Mouse (Mus musculus): Measurements from ENCODE around the gene Otof. TPM values are rescaled to one million over a fixed set of nuclear protein-coding genes. Genes with fewer than 3 reads are reported as not detected.
A peak's percentile ranks its signal among the peaks of the same experiment; 100 is the strongest.

Gene Otof
- not detected for polyA plus RNA-seq (2021)

DNA sequence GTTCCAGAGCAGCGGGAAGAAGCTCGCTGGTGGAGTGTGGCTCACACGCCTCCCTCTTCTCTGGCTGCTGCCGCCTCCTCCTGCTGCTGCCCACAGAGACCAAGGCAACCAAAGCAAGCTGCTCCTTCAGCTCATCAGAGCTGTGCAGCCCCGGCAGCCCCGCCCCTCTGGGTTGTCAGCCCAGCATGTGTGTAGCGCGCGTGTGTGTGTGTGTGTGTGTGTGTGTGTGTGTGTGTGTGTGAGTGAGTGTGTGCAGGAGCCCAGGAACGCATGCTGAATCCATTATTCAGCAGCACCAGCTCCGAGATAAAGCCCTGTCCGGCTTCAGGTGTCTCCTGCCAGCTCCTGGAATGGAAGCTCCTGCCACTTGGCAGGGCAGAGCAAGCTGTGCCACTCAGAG is at the start of gene Otof:
Otof (minus strand) TSS at position 112 of the 400 bp plus-strand sequence.
- ChIA-PET CTCF (no interaction called here), POLR2A (interaction anchor here (0.6 kb wide), 1 partner anchor 159 kb away, joined by 3 read pairs; no protein-coding TSS in a partner anchor)
- peaks cover 61% of the 10 kb centered on the region for H3K27me3 ChIP-seq
- ATAC-seq: no peak
- DNase-seq (ENCODE audit: low read depth, low spot score): no peak
- in situ Hi-C loops (cut with MboI; ENCODE audit: low pct_unique_long_range_greater_than_20kb): no loop called here
- TF ChIP-seq CTCF (IDR thresholded peaks at IDR 0.05): no peak

- ATAC-seq: no peak
- in situ Hi-C loops (cut with MboI; ENCODE audit: low pct_unique_long_range_greater_than_20kb): no loop called here
- peaks cover 22% of the 10 kb centered on the region for H3K27me3 ChIP-seq
- DNase-seq (ENCODE audit: low read depth, low spot score): no peak
- POLR2A ChIA-PET: no interaction called here
- CTCF ChIA-PET: interaction anchor here (0.7 kb wide), 1 partner anchor 258 kb away, joined by 3 read pairs; no protein-coding TSS in a partner anchor
- TF ChIP-seq CTCF (IDR thresholded peaks at IDR 0.05): no peak
Observed at GRCm38 (mm10) chr5:30497299-30497698, 35.6 kb upstream of the Otof start.

GRCm38 (mm10) chr5:30496821-30497220 is 35.1 kb upstream of the Otof start:
- CTCF ChIA-PET: interaction anchor here (0.7 kb wide), 1 partner anchor 257 kb away, joined by 3 read pairs; no protein-coding TSS in a partner anchor
- POLR2A ChIA-PET: no interaction called here
- no peak for DNase-seq (ENCODE audit: low read depth, low spot score)

DNA sequence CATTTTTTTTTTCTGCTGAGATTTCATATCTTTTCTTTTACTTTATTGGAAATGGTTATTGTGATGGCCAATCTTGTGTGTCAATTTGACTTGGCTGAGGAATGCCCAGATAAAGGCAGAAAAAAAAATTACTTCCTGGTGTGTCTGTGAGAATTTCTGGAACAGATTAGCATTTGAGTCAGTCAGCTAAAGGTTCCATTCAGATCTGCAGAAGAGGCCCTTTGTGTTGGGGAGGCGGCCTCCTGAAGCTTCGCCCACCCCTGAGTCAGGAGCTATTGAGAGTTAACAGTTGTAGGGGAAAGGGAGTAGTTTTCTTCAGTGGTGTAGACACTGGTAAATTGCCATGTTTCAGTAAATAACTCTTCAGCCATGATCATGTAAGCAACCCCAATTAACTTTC is 33.6 kb upstream of the Otof start:
- no peak for TF ChIP-seq CTCF (IDR thresholded peaks at IDR 0.05)
- ATAC-seq (no peak), DNase-seq (ENCODE audit: low read depth, low spot score) (no peak)
- in situ Hi-C loops (cut with MboI; ENCODE audit: low pct_unique_long_range_greater_than_20kb): no loop called here
- H3K27me3 ChIP-seq: peaks cover 30% of the 10 kb centered on the region
- ChIA-PET CTCF (no interaction called here), POLR2A (interaction anchor here (0.6 kb wide), 1 partner anchor 30 kb away, joined by 3 read pairs; no protein-coding TSS in a partner anchor)

More at GRCm38 (mm10) chr5:30496821-30497220, 35.1 kb upstream of the Otof start:
- no peak for ATAC-seq
- peaks cover 23% of the 10 kb centered on the region for H3K27me3 ChIP-seq
- in situ Hi-C loops (cut with MboI; ENCODE audit: low pct_unique_long_range_greater_than_20kb): no loop called here
- no peak for TF ChIP-seq CTCF (IDR thresholded peaks at IDR 0.05)

DNA sequence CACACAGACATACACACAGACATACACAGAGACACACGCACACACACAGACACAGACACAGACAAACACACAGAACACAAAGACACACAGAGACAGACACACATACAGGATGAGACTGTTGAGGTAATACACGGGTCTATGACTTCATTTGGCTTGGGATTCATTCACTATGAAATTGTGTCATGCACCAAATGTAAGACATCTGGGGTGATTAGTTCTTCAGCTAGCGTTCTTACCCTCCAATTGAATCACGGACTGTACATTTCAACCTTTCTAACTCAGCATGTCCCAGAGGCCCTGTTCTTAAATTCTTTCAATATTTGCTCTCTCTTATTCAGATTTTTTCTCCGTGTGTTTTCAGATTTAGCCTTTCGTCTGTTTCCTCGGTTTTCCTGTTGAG is 32.9 kb upstream of the Otof start:
- ATAC-seq: no peak
- DNase-seq (ENCODE audit: low read depth, low spot score): no peak
- POLR2A ChIA-PET: interaction anchor here (0.6 kb wide), 1 partner anchor 30 kb away, joined by 3 read pairs; no protein-coding TSS in a partner anchor
- in situ Hi-C loops (cut with MboI; ENCODE audit: low pct_unique_long_range_greater_than_20kb): no loop called here
- no peak for TF ChIP-seq CTCF (IDR thresholded peaks at IDR 0.05)
- CTCF ChIA-PET: no interaction called here
- H3K27me3 ChIP-seq: peaks cover 30% of the 10 kb centered on the region

- ChIA-PET POLR2A (no interaction called here), CTCF (no interaction called here)
- in situ Hi-C loops (cut with MboI; ENCODE audit: low pct_unique_long_range_greater_than_20kb): no loop called here
- ATAC-seq (no peak), DNase-seq (ENCODE audit: low read depth, low spot score) (no peak)
- no peak for TF ChIP-seq CTCF (IDR thresholded peaks at IDR 0.05)
- H3K27me3 ChIP-seq: peaks cover 30% of the 10 kb centered on the region
Observed at GRCm38 (mm10) chr5:30493723-30494122, 32.0 kb upstream of the Otof start.

GRCm38 (mm10) chr5:30490845-30491244 is 29.1 kb upstream of the Otof start:
- DNase-seq (ENCODE audit: low read depth, low spot score): no peak
- in situ Hi-C loops (cut with MboI; ENCODE audit: low pct_unique_long_range_greater_than_20kb): no loop called here
- peaks cover 22% of the 10 kb centered on the region for H3K27me3 ChIP-seq
- TF ChIP-seq CTCF (IDR thresholded peaks at IDR 0.05): no peak
- ChIA-PET POLR2A (no interaction called here), CTCF (no interaction called here)
- ATAC-seq: no peak

GRCm38 (mm10) chr5:30490215-30490614 is 28.5 kb upstream of the Otof start:
- ChIA-PET POLR2A (no interaction called here), CTCF (no interaction called here)
- no peak for TF ChIP-seq CTCF (IDR thresholded peaks at IDR 0.05)
- in situ Hi-C loops (cut with MboI; ENCODE audit: low pct_unique_long_range_greater_than_20kb): no loop called here
- peaks cover 19% of the 10 kb centered on the region for H3K27me3 ChIP-seq
- no peak for DNase-seq (ENCODE audit: low read depth, low spot score)
- no peak for ATAC-seq

DNA sequence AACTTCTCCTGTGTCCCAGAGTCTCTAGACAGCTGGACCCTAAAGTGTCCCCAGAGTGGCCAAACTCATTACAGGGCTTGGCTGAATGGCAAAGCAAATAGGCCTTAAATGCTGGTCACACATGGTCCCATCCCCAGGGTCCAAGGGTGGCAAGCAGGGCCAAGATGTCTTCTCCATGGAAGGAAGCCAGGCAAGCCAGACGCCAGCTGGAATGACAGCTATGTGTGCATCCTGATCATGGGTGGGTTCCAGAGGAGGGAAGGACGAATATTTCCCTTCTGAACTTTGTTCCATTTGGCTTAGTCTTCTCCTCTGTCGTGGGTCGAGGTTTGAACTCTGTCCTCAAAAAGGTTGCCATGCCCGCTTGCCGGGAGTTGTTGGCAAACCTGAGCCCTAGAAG is 23.4 kb upstream of the Otof start:
- POLR2A ChIA-PET: no interaction called here
- ATAC-seq: no peak
- in situ Hi-C loops (cut with MboI; ENCODE audit: low pct_unique_long_range_greater_than_20kb): no loop called here
- H3K27me3 ChIP-seq: peaks cover 10% of the 10 kb centered on the region
- DNase-seq (ENCODE audit: low read depth, low spot score): no peak
- TF ChIP-seq CTCF (IDR thresholded peaks at IDR 0.05): no peak
- CTCF ChIA-PET: interaction anchor here (1.6 kb wide), 1 partner anchor 62 kb away, joined by 3 read pairs; no protein-coding TSS in a partner anchor

- ATAC-seq: no peak
- H3K27me3 ChIP-seq: peaks cover 14% of the 10 kb centered on the region
- POLR2A ChIA-PET: no interaction called here
- no peak for TF ChIP-seq CTCF (IDR thresholded peaks at IDR 0.05)
- CTCF ChIA-PET: interaction anchor here (1.6 kb wide), 1 partner anchor 62 kb away, joined by 3 read pairs; no protein-coding TSS in a partner anchor
- no peak for DNase-seq (ENCODE audit: low read depth, low spot score)
- in situ Hi-C loops (cut with MboI; ENCODE audit: low pct_unique_long_range_greater_than_20kb): no loop called here
Observed at GRCm38 (mm10) chr5:30484591-30484990, 22.9 kb upstream of the Otof start.

- ChIA-PET POLR2A (no interaction called here), CTCF (interaction anchor here (1.6 to 2.4 kb wide), 2 partner anchors 11 to 60 kb away, joined by 3 to 5 read pairs; no protein-coding TSS in a partner anchor)
- ATAC-seq (no peak), DNase-seq (ENCODE audit: low read depth, low spot score) (no peak)
- no peak for TF ChIP-seq CTCF (IDR thresholded peaks at IDR 0.05)
- peaks cover 16% of the 10 kb centered on the region for H3K27me3 ChIP-seq
- in situ Hi-C loops (cut with MboI; ENCODE audit: low pct_unique_long_range_greater_than_20kb): no loop called here
Observed at GRCm38 (mm10) chr5:30483533-30483932, 21.8 kb upstream of the Otof start.

DNA sequence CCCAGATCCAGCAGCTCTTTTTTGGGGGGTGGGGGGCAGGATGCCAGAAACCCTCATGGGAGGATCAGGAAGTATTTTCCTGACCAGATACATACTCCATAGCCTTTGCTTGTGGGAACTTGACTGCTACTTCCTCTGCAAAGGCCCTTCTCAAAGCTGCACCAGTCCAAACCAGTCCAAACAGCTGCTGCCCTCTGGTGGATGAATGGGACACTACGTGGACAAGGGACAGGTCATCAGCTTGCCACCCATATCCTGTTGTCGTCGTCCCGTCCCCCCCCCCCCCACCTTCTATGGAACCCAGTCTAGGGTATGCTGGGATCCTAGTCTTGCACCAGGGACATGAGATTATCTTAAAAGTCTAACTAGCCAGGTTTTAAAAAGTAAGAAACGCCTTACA is 20.6 kb upstream of the Otof start:
- in situ Hi-C loops (cut with MboI; ENCODE audit: low pct_unique_long_range_greater_than_20kb): no loop called here
- no peak for ATAC-seq
- CTCF ChIA-PET: interaction anchor here (0.6 to 2.4 kb wide), 3 partner anchors 10 to 91 kb away, joined by 3 to 5 read pairs (median 3); no protein-coding TSS in a partner anchor
- POLR2A ChIA-PET: interaction anchor here (0.6 kb wide), 1 partner anchor 182 kb away, joined by 8 read pairs; no protein-coding TSS in a partner anchor
- peaks cover 16% of the 10 kb centered on the region for H3K27me3 ChIP-seq
- DNase-seq (ENCODE audit: low read depth, low spot score): no peak
- TF ChIP-seq CTCF (IDR thresholded peaks at IDR 0.05): peak; percentile 67

Data from Patski (cell line).